Mouse (Mus musculus) intestine, embryonic 16.5 days (tissue): ENCODE measurements around the gene Filip1. TPM values are rescaled to one million over a fixed set of nuclear protein-coding genes. Genes with fewer than 3 reads are reported as not detected.

Experiments used
- ATAC-seq: fragments of 200-750 bp; cut with Nextera tagmentation; 2 replicates; pipeline ENCODE4 v1.8.0; 2017; ENCODE audit warnings: moderate TSS enrichment, moderate library complexity
- H3K27ac ChIP-seq: fragments of 300-500 bp; sonication (generic); 2 replicates; pipeline ENCODE4 v1.5.1; 2014; ENCODE audit warnings: mild to moderate bottlenecking, low read length
- H3K27me3 ChIP-seq: fragments of 300-500 bp; sonication (generic); replicated peaks from 2 replicates; pipeline ENCODE4 v1.6.1; 2014; ENCODE audit warnings: low read length, control low read depth, mixed read lengths; ENCODE audit not compliant: control insufficient read depth, insufficient read depth
- H3K36me3 ChIP-seq: fragments of 300-500 bp; sonication (generic); 2 replicates; pipeline ENCODE4 v1.6.1; 2014; ENCODE audit warnings: low read length, control low read depth; ENCODE audit not compliant: control insufficient read depth, insufficient read depth
- H3K4me1 ChIP-seq: fragments of 300-500 bp; sonication (generic); 2 replicates; pipeline ENCODE4 v1.6.1; 2014; ENCODE audit warnings: low read length, control low read depth, mixed read lengths; ENCODE audit not compliant: control insufficient read depth, insufficient read depth
- H3K4me2 ChIP-seq: fragments of 300-500 bp; sonication (generic); 2 replicates; pipeline ENCODE4 v1.6.1; 2014; ENCODE audit warnings: low read depth, low read length, control low read depth
- H3K4me3 ChIP-seq: fragments of 300-500 bp; sonication (generic); 2 replicates; pipeline ENCODE4 v1.5.1; 2014; ENCODE audit warnings: mild to moderate bottlenecking, low read length
- H3K9ac ChIP-seq: fragments of 300-500 bp; sonication (generic); 2 replicates; pipeline ENCODE4 v1.6.1; 2014; ENCODE audit warnings: low read depth, low read length
- H3K9me3 ChIP-seq: fragments of 300-500 bp; sonication (generic); 2 replicates; pipeline ENCODE4 v1.6.1; 2016; ENCODE audit warnings: low read length, control low read depth; ENCODE audit not compliant: control insufficient read depth
- WGBS: fragments of 180-500 bp; shearing (Covaris S2); extraction: QIAGEN DNeasy Blood & Tissue Kit; methylation state at CpG from one replicate; pipeline ENCODE4 v1.1.7; 2014; 5-methylcytosine and 5-hydroxymethylcytosine counted together
- polyA plus RNA-seq: library from polyadenylated mRNA; unstranded; fragments of >200 nt; fragmentation: Nextera tagmentation; extraction: Ambion mirVana; gene quantifications from 2 replicates; pipeline ENCODE4 v1.2.1, GENCODE M21; 2015

Filip1 gene
- polyA plus RNA-seq, 1 experiment from 2014 or later: 5.5 TPM

DNA sequence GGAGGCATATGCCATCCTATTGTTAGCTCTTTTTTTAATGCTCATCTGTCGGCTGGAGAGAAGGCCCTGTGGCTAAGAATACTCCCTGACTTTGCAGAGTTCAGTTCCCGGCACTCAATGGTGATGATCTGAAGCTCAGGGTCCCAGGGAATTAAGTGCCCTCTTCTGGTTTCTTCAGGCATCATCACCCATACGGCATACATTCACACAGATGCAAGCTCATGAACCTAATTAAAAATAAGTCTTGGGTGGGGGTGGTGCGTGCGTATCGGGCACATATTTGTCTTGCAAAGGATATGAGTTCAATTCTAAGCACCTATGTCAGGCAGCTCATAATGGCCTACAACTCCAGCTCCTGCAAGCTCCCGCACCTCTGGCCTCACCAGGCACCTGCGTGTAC is 39.1 kb downstream of the Filip1 start:
- WGBS: 89% methylated on average over 8 of the region's 8 CpGs
- Histone ChIP-seq H3K27me3 (no peaks in the 10 kb centered on the region), H3K4me2 (no peak overlapping the region), H3K4me3 (no peak overlapping the region), H3K4me1 (peaks cover 1% of the 10 kb centered on the region; the same call in 1 of the 2 replicates), H3K9me3 (no peaks in the 10 kb centered on the region), H3K9ac (no peak overlapping the region), H3K27ac (no peak overlapping the region), H3K36me3 (no peaks in the 10 kb centered on the region)
- no peak for ATAC-seq

DNA sequence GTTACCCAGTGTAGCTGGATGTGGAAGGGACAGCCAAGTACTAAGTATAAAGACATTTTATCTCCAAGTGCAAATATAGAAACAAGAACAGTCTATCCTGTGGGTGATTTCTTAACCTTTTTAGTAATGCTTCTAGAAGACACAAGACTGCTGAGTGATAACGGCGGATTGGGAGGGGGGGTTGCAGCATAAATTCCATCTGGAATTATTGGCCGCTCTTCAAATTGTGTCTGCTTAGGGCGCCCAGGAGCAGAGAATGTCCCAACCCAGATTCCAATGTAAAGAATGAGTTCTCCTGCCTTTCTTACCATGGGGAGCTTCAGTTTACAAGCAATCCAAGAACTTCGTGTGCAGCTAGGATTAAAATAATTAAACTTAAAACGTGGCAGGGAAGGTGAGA is 39.9 kb downstream of the Filip1 start:
- H3K27ac ChIP-seq: no peak overlapping the region
- H3K36me3 ChIP-seq: no peaks in the 10 kb centered on the region
- H3K4me3 ChIP-seq: no peak overlapping the region
- no peak overlapping the region for H3K4me2 ChIP-seq
- no peaks in the 10 kb centered on the region for H3K27me3 ChIP-seq
- H3K4me1 ChIP-seq: no peaks in the 10 kb centered on the region
- no peak overlapping the region for H3K9ac ChIP-seq
- 56% methylated on average over 6 of the region's 6 CpGs for WGBS
- H3K9me3 ChIP-seq: no peaks in the 10 kb centered on the region
- ATAC-seq: no peak

DNA sequence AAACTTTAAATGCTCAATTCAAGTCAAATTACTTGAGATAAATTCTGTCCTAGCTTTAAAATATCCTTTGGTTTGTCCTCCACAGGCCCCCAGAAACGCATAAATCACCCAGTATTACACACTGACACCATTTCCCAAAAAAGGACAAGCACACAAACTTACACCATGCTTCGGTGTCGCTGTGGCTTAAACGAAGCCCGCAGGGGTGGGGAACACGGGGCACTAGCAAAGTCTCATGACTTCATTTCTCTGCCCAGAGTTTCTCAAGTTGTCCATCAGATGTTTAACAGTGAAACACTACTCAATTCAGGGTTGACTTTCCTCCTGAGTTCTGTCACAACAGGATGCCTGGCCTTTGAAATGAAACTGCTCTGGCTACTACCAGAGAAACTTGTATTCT is 41.0 kb downstream of the Filip1 start:
- WGBS: 65% methylated on average over 6 of the region's 6 CpGs
- ATAC-seq: no peak
- H3K27ac ChIP-seq: peak overlapping the region; percentile 20; the same call in 1 of the 2 replicates

DNA sequence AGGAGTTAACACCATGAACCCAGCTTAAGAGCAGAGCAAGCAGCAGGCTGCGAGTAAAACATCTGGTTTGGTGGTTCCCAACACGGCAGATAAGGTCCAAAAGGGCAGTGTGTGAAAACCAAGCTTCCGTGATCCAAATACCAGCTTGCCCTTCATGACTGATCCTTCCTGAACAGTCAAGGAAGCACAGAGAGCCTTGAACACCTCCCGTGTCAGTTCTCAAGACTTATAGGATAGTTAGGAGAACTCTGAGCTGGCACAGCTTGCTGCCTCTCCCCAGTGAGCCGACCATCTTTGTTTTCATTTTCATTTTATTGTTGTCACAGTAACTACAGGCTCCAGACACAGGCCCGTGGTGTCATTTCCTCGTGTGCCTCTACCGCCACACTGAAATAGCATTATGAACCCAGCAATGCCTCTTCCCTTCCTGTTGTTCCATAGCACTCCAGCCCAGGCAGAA is 42.0 kb downstream of the Filip1 start:
- Histone ChIP-seq H3K4me2 (no peak overlapping the region), H3K9ac (no peak overlapping the region), H3K4me3 (no peak overlapping the region), H3K27me3 (no peaks in the 10 kb centered on the region), H3K36me3 (no peaks in the 10 kb centered on the region), H3K9me3 (no peaks in the 10 kb centered on the region), H3K27ac (peak overlapping the region; percentile 36; the same call in 1 of the 2 replicates), H3K4me1 (peaks cover 1% of the 10 kb centered on the region; the same call in 1 of the 2 replicates)
- 53% methylated on average over 8 of the region's 8 CpGs for WGBS
- ATAC-seq: no peak

More for the DNA sequence above, 41.0 kb downstream of the Filip1 start:
- Histone ChIP-seq H3K36me3 (no peaks in the 10 kb centered on the region), H3K4me2 (no peak overlapping the region), H3K4me3 (no peak overlapping the region), H3K27me3 (no peaks in the 10 kb centered on the region), H3K9me3 (no peaks in the 10 kb centered on the region), H3K9ac (no peak overlapping the region), H3K4me1 (no peaks in the 10 kb centered on the region)

DNA sequence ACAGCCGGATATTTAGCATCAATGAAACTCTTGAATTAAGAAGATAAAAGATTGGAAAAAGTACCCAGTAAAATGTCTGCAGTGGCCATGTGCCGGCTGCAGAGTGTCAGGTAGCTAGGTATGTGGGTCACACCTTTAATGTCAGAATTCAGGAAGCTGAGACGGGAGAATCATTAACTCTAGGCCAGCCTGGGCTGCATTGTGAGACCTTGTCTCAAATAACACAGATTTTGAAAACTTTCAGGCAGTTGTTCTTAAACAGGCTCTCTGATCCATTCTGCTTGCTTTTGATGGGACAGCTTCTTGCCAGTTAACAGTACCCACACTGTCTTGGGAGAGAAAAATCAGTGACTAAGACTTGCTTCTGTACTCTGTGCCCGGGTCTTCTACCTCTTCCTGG is 43.1 kb downstream of the Filip1 start:
- Histone ChIP-seq H3K27me3 (no peaks in the 10 kb centered on the region), H3K9ac (no peak overlapping the region), H3K27ac (no peak overlapping the region), H3K9me3 (no peaks in the 10 kb centered on the region), H3K4me2 (no peak overlapping the region), H3K4me1 (peaks cover 3% of the 10 kb centered on the region; the same call in 1 of the 2 replicates), H3K36me3 (no peaks in the 10 kb centered on the region), H3K4me3 (no peak overlapping the region)
- no peak; the same call in 1 of the 2 replicates for ATAC-seq
- 74% methylated on average over 4 of the region's 4 CpGs for WGBS

DNA sequence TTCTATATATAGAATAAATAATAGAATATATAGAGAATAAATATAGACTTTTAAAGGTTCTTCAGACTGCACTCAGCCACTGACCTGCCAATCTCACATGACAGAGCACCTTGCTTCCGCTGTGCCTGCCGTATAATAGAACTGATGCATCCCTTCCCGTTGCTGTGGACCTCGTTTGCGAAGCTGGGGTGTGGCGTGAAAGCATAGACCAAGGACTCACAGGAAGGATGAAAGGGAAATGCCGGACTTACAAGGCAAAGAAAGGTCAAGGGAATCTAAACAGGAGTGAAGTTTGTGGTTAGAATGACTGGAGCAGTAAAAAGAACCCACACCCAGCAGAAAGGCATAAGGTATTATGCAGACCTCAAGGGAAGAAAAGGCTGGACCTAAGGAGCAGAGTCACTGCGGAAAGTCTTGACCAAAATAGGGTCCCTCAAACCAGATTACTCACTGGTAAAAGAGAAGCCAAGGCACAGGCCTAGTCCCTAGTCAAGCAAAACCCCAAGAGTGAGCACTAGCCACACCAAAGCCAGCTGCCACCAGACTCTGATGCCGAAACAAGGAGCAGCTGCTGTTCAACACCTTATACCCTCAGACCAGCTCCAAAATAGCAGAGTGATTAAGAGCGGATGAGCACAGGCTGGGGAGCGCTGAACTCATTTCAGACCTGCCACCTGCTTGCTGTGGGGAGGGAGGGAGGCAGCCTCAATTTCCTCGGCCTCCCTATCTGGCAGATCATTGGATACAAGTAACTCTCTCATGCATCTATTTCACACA is 45.8 kb downstream of the Filip1 start:
- 73% methylated on average over 12 of the region's 12 CpGs for WGBS
- no peak overlapping the region for H3K27ac ChIP-seq
- H3K9me3 ChIP-seq: no peaks in the 10 kb centered on the region
- no peak overlapping the region for H3K4me2 ChIP-seq
- no peaks in the 10 kb centered on the region for H3K27me3 ChIP-seq
- H3K36me3 ChIP-seq: no peaks in the 10 kb centered on the region
- no peak for ATAC-seq
- no peak overlapping the region for H3K4me3 ChIP-seq
- no peak overlapping the region for H3K9ac ChIP-seq
- peaks cover 3% of the 10 kb centered on the region for H3K4me1 ChIP-seq

DNA sequence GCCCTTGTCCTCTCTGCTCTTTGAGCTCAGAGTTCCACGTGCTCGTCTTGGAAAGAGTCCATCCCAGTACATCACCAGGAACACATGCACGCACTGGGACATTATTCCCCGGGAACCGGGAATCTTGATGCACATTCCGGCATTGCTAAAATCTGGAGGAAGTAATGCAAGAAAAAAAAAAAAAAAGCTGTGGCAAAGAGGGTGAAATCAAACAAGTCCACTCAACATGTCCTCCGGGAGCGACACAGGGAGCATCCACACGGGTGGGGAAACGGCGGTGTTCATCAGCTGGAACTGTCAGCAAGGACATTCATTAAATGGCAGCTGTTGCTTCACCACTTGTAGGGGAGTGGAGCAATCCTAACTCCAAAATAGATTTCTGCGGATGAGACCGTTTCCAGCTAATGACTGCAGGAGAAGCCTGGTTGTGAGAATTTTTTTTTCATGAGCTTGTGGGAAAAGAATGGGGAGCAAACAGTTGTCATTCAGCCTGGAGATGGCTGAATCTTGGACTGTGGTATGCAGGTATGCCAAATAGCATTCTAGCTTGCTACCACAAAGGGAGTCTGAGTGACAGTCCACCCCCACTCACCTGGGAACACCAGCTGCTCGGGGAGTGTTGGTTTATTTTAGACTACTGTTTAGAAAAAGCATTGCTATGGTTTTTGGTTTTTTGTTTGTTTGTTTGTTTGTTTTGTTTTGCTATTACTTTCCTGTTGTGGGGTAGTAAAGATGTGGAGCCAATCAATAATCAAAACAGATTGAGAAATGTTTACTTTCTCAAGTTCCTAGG is 46.9 kb downstream of the Filip1 start:
- Histone ChIP-seq H3K27ac (no peak overlapping the region), H3K36me3 (no peaks in the 10 kb centered on the region), H3K4me2 (0 out of 2 replicates have a peak overlapping the region, but pooled peaks have one; percentile 9), H3K9me3 (no peaks in the 10 kb centered on the region), H3K27me3 (no peaks in the 10 kb centered on the region), H3K4me1 (peaks cover 3% of the 10 kb centered on the region), H3K9ac (no peak overlapping the region), H3K4me3 (no peak overlapping the region; the same call in 1 of the 2 replicates)
- ATAC-seq: no peak
- WGBS: 63% methylated on average over 14 of the region's 14 CpGs

DNA sequence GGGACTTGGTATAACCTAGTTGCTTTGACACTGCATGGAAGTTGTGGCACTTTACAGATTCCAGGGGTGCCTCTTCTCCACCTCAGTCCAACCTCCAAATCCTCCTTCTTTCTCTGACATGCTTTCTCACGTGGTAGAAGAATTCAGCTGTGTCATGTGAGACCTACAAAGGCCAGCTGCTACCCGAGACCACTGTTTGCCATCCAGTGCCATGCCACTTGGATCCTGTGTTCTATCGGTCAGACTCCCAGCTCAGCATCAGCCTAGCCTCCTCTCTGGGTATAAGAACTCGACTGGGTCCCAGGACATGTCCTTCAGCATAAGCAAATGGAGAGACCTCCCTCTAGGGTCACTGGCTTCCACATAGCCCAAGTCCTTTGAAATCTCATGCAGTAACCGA is 47.6 kb downstream of the Filip1 start:
- no peak for ATAC-seq

DNA sequence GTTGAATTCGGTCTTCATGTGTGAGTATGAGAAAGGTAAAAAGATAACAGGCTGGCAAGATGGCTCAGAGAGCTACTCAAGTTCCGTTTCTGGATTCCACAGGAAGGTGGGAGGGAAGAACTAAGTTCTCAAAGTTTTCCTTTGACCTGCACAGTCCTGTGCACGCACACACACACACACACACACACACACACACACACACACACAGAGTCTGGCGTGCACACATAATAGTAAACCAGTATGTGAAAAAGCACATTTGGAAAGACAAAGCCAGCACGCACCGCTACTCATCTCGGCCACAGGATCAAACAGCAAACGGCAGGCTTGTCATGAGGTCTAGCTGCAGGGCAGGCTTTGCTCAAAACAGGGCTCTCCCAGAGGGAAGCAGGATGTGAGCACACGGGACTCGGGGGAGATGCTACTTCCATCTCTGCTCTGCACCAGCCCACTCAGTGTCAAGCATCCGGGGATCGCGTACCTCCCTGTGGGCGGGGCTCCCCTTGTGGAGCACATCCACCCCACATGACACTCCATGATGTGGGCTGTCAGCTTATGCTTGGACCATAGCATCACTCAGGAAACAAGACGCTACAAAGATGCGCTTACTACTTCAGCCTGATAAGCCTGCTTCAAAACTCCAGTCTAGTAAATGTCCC is 50.9 kb downstream of the Filip1 start:
- Histone ChIP-seq H3K4me3 (peak overlapping the region; percentile 14; the same call in 1 of the 2 replicates), H3K27me3 (no peaks in the 10 kb centered on the region), H3K4me1 (peaks cover 3% of the 10 kb centered on the region), H3K36me3 (no peaks in the 10 kb centered on the region), H3K4me2 (no peak overlapping the region; the same call in 1 of the 2 replicates), H3K9me3 (no peaks in the 10 kb centered on the region), H3K27ac (peak overlapping the region; percentile 66), H3K9ac (no peak overlapping the region)
- ATAC-seq: no peak
- WGBS: 54% methylated on average over 16 of the region's 16 CpGs

More for the DNA sequence above, 47.6 kb downstream of the Filip1 start:
- H3K4me2 ChIP-seq: no peak overlapping the region
- peaks cover 3% of the 10 kb centered on the region for H3K4me1 ChIP-seq
- WGBS: 85% methylated on average over 5 of the region's 5 CpGs
- H3K9me3 ChIP-seq: no peaks in the 10 kb centered on the region
- H3K9ac ChIP-seq: no peak overlapping the region
- H3K27ac ChIP-seq: no peak overlapping the region
- H3K36me3 ChIP-seq: no peaks in the 10 kb centered on the region
- no peaks in the 10 kb centered on the region for H3K27me3 ChIP-seq
- H3K4me3 ChIP-seq: no peak overlapping the region
